In genomic region chr7:72442001-72442400, GRCm38 (mm10) we compare ENCODE assay signal across 10 mouse cellular contexts.
DNase-seq lines count a peak whose midpoint lies in the region; ATAC-seq and TF ChIP-seq lines count a peak whose summit lies in the region.
"Had no signal": no experiment of that assay in that cellular context is flagged by ENCODE, and none has a peak within 500 bp of the region (broad histone marks: within the 10 kb centered on the region; RNA-seq: fewer than 3 reads in every experiment).

No protein-coding gene starts in this region.

- DNase-seq in heart, adult 18-20 months = peak; percentile 42 to 64
- peak; percentile 61 for DNase-seq in gastrocnemius, postnatal 25 days
- DNase-seq in telencephalon, adult 2 months (ENCODE audit: low read depth, low spot score) = peak; percentile 3
- DNase-seq in spleen, postnatal 36 days (ENCODE audit: low spot score in 2 of 2) = no peak
- DNase-seq in left cerebral cortex, adult 2 months (ENCODE audit: extremely low spot score in 1 of 2, low spot score in 2 of 2) = no peak
- DNase-seq: kidney, adult 18-20 months; thymus, adult 18-20 months had no signal

- intact Hi-C loops in left cerebral cortex, adult 2 months (cut with DNase I) = loop anchor here (10.0 kb wide), 1 partner anchor 473 kb away; no protein-coding TSS in a partner anchor

- no peak for TF ChIP-seq CTCF in left cerebral cortex, adult 2 months (IDR thresholded peaks at IDR 0.05)

- H3K27me3 ChIP-seq in heart, embryonic 12.5 days (replicated peaks) = no peaks in the 10 kb centered on the region
- H3K27me3 ChIP-seq in neural tube, embryonic 13.5 days = no peaks in the 10 kb centered on the region
- no peaks in the 10 kb centered on the region for H3K27me3 ChIP-seq in neural tube, embryonic 15.5 days (replicated peaks)

- no peaks in the 10 kb centered on the region for H3K4me1 ChIP-seq in heart, embryonic 12.5 days (replicated peaks)
- H3K4me1 ChIP-seq in neural tube, embryonic 13.5 days (replicated peaks) = no peaks in the 10 kb centered on the region
- no peaks in the 10 kb centered on the region for H3K4me1 ChIP-seq in neural tube, embryonic 15.5 days

- no peak for ATAC-seq in heart, embryonic 12.5 days (ENCODE audit: insufficient number of reproducible peaks, low FRiP score)
- peak; percentile 43; the same call in 1 of the 2 replicates for ATAC-seq in neural tube, embryonic 13.5 days (ENCODE audit: low read depth)
- no peak for ATAC-seq in neural tube, embryonic 15.5 days (ENCODE audit: low FRiP score)

- H3K9ac ChIP-seq in heart, embryonic 12.5 days = no peak overlapping the region
- H3K9ac ChIP-seq in neural tube, embryonic 13.5 days = no peak overlapping the region
- H3K9ac ChIP-seq in neural tube, embryonic 15.5 days (replicated peaks) = no peak overlapping the region

- no peak overlapping the region for H3K4me3 ChIP-seq in heart, embryonic 12.5 days
- no peak overlapping the region for H3K4me3 ChIP-seq in neural tube, embryonic 13.5 days
- H3K4me3 ChIP-seq in neural tube, embryonic 15.5 days (replicated peaks) = no peak overlapping the region
- no peak overlapping the region for H3K4me3 ChIP-seq in left cerebral cortex, adult 2 months

- 82% methylated on average over 5 of the region's 5 CpGs for WGBS in heart, embryonic 12.5 days
- WGBS in neural tube, embryonic 13.5 days = 60% methylated on average over 5 of the region's 5 CpGs
- 66% methylated on average over 5 of the region's 5 CpGs for WGBS in neural tube, embryonic 15.5 days

- no peaks in the 10 kb centered on the region for H3K9me3 ChIP-seq in heart, embryonic 12.5 days (replicated peaks)
- H3K9me3 ChIP-seq in neural tube, embryonic 13.5 days = no peaks in the 10 kb centered on the region
- no peaks in the 10 kb centered on the region for H3K9me3 ChIP-seq in neural tube, embryonic 15.5 days (replicated peaks)

- no peaks in the 10 kb centered on the region for H3K36me3 ChIP-seq in heart, embryonic 12.5 days
- no peaks in the 10 kb centered on the region for H3K36me3 ChIP-seq in neural tube, embryonic 13.5 days
- no peaks in the 10 kb centered on the region for H3K36me3 ChIP-seq in neural tube, embryonic 15.5 days

- no peak overlapping the region for H3K27ac ChIP-seq in heart, embryonic 12.5 days (ENCODE audit: poor library complexity, severe bottlenecking)
- H3K27ac ChIP-seq in neural tube, embryonic 13.5 days (replicated peaks) = no peak overlapping the region
- H3K27ac ChIP-seq in neural tube, embryonic 15.5 days (replicated peaks) = no peak overlapping the region
- no peak overlapping the region for H3K27ac ChIP-seq in left cerebral cortex, adult 2 months

- H3K4me2 ChIP-seq in heart, embryonic 12.5 days = no peak overlapping the region
- H3K4me2 ChIP-seq in neural tube, embryonic 13.5 days = no peak overlapping the region
- H3K4me2 ChIP-seq in neural tube, embryonic 15.5 days = no peak overlapping the region

Comparison
In these comparisons a context has a peak if more than half of its experiments do, and no peak if none do; other contexts are left out.
1. DNase-seq: peak in heart, adult 18-20 months (2 of 2), gastrocnemius, postnatal 25 days (single experiment) and telencephalon, adult 2 months (single experiment); none in spleen, postnatal 36 days (0 of 2) and left cerebral cortex, adult 2 months (0 of 2).